Mouse (Mus musculus): ENCODE data around the gene Pa2g4. TPM values are rescaled to one million over a fixed set of nuclear protein-coding genes. Genes with fewer than 3 reads are reported as not detected.

Pa2g4 gene
- polyA plus RNA-seq, 1 experiment from 2014 or later: 129 TPM

Small RNA genes within 50 kb of the gene (microRNA-seq; reads per million reads assigned to microRNA genes)
- gene Gm47275 (not detected), gene Mir6916 (not detected), gene Mir6917 (not detected)

Other genes starting within 250 kb of the Pa2g4 start
- gene Cnpy2, start 243.5 kb downstream of the Pa2g4 start, polyA plus RNA-seq (2014; fragmentation: Nextera tagmentation; extraction: Ambion mirVana): 187 and 215 TPM in 2 replicates
- 271 and 304 TPM in 2 replicates for gene Cs, start 228.3 kb downstream of the Pa2g4 start, polyA plus RNA-seq (2014; fragmentation: Nextera tagmentation; extraction: Ambion mirVana)
- 50.8 and 54.2 TPM in 2 replicates for gene Coq10a, start 197.0 kb downstream of the Pa2g4 start, polyA plus RNA-seq (2014; fragmentation: Nextera tagmentation; extraction: Ambion mirVana)
- gene Ankrd52, start 188.9 kb downstream of the Pa2g4 start, polyA plus RNA-seq (2014; fragmentation: Nextera tagmentation; extraction: Ambion mirVana): 13.0 and 15.4 TPM in 2 replicates
- gene Slc39a5, start 164.8 kb downstream of the Pa2g4 start, polyA plus RNA-seq (2014; fragmentation: Nextera tagmentation; extraction: Ambion mirVana): 0.22 TPM in 1 of 2 replicates, not detected in the other
- 134 and 140 TPM in 2 replicates for gene Nabp2, start 154.5 kb downstream of the Pa2g4 start, polyA plus RNA-seq (2014; fragmentation: Nextera tagmentation; extraction: Ambion mirVana)
- 70.9 and 83.7 TPM in 2 replicates for gene Rnf41, start 154.3 kb downstream of the Pa2g4 start, polyA plus RNA-seq (2014; fragmentation: Nextera tagmentation; extraction: Ambion mirVana)
- 184 and 191 TPM in 2 replicates for gene Smarcc2, start 106.7 kb downstream of the Pa2g4 start, polyA plus RNA-seq (2014; fragmentation: Nextera tagmentation; extraction: Ambion mirVana)
- gene Myl6, start 71.8 kb downstream of the Pa2g4 start, polyA plus RNA-seq (2014; fragmentation: Nextera tagmentation; extraction: Ambion mirVana): 825 and 884 TPM in 2 replicates
- 5.8 and 6.1 TPM in 2 replicates for gene Myl6b, start 67.3 kb downstream of the Pa2g4 start, polyA plus RNA-seq (2014; fragmentation: Nextera tagmentation; extraction: Ambion mirVana)
- 13.7 and 14.5 TPM in 2 replicates for gene Esyt1, start 40.1 kb downstream of the Pa2g4 start, polyA plus RNA-seq (2014; fragmentation: Nextera tagmentation; extraction: Ambion mirVana)
- gene Zc3h10, start 18.2 kb downstream of the Pa2g4 start, polyA plus RNA-seq (2014; fragmentation: Nextera tagmentation; extraction: Ambion mirVana): 14.5 and 16.3 TPM in 2 replicates
- gene Rpl41, start 16.7 kb downstream of the Pa2g4 start, polyA plus RNA-seq (2014; fragmentation: Nextera tagmentation; extraction: Ambion mirVana): 2,254 and 2,846 TPM in 2 replicates
- 1.5 and 1.8 TPM in 2 replicates for gene Erbb3, start 23.7 kb upstream of the Pa2g4 start, polyA plus RNA-seq (2014; fragmentation: Nextera tagmentation; extraction: Ambion mirVana)
- gene Rps26, start 60.8 kb upstream of the Pa2g4 start, polyA plus RNA-seq (2014; fragmentation: Nextera tagmentation; extraction: Ambion mirVana): 450 and 573 TPM in 2 replicates
- 17.2 and 18.1 TPM in 2 replicates for gene Ikzf4, start 80.0 kb upstream of the Pa2g4 start, polyA plus RNA-seq (2014; fragmentation: Nextera tagmentation; extraction: Ambion mirVana)
- gene Suox, start 108.1 kb upstream of the Pa2g4 start, polyA plus RNA-seq (2014; fragmentation: Nextera tagmentation; extraction: Ambion mirVana): 11.5 and 12.7 TPM in 2 replicates
- gene Rab5b, start 130.3 kb upstream of the Pa2g4 start, polyA plus RNA-seq (2014; fragmentation: Nextera tagmentation; extraction: Ambion mirVana): 95.6 and 109 TPM in 2 replicates
- 0.79 and 0.85 TPM in 2 replicates for gene Pmel, start 138.2 kb upstream of the Pa2g4 start, polyA plus RNA-seq (2014; fragmentation: Nextera tagmentation; extraction: Ambion mirVana)
- gene Cdk2, start 139.0 kb upstream of the Pa2g4 start, polyA plus RNA-seq (2014; fragmentation: Nextera tagmentation; extraction: Ambion mirVana): 17.1 and 21.0 TPM in 2 replicates
- gene Dgka, start 178.9 kb upstream of the Pa2g4 start, polyA plus RNA-seq (2014; fragmentation: Nextera tagmentation; extraction: Ambion mirVana): 6.9 and 7.7 TPM in 2 replicates
- gene Pym1, start 181.9 kb upstream of the Pa2g4 start, polyA plus RNA-seq (2014; fragmentation: Nextera tagmentation; extraction: Ambion mirVana): 38.6 and 42.0 TPM in 2 replicates
- 0.65 and 0.80 TPM in 2 replicates for gene Mmp19, start 224.9 kb upstream of the Pa2g4 start, polyA plus RNA-seq (2014; fragmentation: Nextera tagmentation; extraction: Ambion mirVana)
- 34.6 and 35.1 TPM in 2 replicates for gene Dnajc14, start 238.1 kb upstream of the Pa2g4 start, polyA plus RNA-seq (2014; fragmentation: Nextera tagmentation; extraction: Ambion mirVana)
- gene Tmem198b, start 238.4 kb upstream of the Pa2g4 start, polyA plus RNA-seq (2014; fragmentation: Nextera tagmentation; extraction: Ambion mirVana): 13.3 and 14.8 TPM in 2 replicates

All from hindbrain, embryonic 14.5 days (tissue).